Mouse (Mus musculus) neural tube, postnatal 0 days (tissue): ENCODE measurements around the gene Plppr2. TPM values are rescaled to one million over a fixed set of nuclear protein-coding genes. Genes with fewer than 3 reads are reported as not detected.

Experiments used
- polyA plus RNA-seq: library from polyadenylated mRNA; unstranded; fragments of >200 nt; fragmentation: Nextera tagmentation; extraction: Ambion mirVana; gene quantifications from 2 replicates; pipeline ENCODE4 v1.2.1, GENCODE M21; 2015

Plppr2 gene
- 103 and 112 TPM in 2 replicates for polyA plus RNA-seq

DNA sequence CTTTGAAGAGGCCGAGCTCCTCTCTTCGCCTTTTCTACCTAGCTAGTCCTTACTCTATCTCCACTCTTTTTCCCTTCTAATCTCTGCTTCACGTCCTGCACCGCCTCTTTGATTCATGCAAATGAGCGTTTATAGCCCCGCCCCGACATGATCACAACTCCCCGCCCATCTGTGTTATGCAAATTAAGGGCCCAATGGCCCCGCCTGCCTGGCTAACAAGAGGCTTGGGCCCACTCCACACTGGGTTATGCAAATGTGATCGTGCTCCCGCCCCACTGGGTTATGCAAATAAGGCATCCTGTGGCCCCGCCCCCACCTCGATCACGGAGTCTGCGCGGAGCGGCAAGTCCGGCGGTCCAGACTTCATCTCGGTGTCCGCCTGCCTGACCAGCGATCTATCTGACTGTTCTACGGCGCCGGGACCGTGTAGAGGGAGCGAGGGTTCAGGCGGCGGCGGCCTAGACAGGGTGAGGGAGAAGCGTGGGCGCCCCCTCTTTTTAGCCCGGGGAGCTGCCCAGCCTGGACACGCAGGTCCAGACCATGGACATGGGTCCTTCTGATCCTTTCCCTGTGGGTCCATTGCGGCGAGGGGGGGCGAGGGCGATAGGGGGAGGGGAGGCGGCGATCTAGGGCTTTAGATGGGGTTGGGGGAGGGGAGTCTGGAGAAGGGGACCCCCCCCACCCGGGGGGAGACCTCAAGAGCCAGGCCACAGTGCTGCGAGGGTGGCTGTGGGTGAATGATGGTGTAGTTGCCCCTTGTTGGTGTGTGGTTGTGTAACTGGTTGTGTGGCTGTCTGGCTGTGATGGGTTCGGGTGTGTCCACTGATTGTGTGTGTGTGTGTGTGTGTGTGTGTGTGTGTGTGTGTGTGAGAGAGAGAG lies at the start of gene Plppr2:
Gene Plppr2, plus strand, starts transcription at position 342 of the 879 bp plus-strand sequence.

DNA sequence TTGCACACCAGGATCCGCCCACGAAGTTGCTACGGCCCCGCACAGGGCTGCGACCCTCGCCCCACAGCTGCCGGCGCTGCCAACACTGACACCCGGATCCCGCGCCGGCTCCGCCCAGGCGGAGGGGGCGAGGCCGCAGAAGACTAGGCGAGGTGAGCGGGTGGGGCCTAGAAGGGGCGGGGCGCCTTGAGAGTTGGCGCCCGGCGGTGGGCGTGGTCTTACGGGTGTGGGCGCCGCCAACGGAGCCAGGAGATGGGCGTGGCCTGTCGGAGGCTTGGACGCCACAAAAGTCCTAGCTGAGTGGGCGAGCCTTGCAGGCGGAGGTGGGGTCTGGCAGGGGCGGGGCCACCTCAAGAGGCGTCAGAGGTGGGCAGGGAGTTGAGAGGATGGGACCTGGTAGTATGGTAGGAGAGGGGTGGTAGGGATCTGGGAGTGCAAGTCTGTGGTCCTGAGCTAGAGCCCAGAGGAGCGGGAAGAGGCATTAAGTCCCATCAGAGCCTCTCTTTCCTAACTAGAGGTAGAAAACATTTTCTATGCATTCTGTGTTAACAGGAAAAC lies 18.7 kb upstream of the Plppr2 start, which contains the start of gene Rab3d:
Gene Rab3d, minus strand, starts transcription at position 158 of the 558 bp plus-strand sequence.

DNA sequence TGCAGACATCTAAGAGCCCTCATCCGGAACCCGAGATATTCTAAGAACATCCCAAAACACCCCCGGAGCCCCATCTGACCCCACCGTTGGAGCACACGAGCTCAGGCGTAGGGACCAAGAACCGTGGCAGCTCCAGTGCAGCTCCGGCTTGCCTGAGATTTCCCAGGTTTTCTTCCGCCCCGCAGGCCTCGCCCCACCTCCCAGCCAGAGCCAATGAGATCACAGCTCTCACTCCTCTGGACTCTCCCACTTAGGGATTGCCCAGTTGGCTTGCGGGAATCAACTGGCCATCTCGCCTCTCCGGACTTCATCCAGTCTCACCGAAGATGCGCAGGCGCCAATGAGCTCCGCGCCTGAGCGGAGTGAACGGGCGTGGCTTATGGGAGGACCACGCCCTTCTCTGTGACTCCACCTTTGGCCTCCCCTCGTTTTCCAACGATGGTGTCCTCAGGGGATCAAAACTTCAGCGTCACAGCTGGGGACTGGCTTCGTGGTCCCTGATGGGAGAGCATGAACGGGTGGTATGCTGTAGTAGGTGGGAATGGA lies 9.6 kb upstream of the Plppr2 start, which contains the start of the genes Ccdc159 and Tmem205:
Gene Ccdc159, plus strand, starts transcription at position 264 of the 546 bp plus-strand sequence.
Gene Tmem205, minus strand, starts transcription at position 349 of the 546 bp plus-strand sequence.

DNA sequence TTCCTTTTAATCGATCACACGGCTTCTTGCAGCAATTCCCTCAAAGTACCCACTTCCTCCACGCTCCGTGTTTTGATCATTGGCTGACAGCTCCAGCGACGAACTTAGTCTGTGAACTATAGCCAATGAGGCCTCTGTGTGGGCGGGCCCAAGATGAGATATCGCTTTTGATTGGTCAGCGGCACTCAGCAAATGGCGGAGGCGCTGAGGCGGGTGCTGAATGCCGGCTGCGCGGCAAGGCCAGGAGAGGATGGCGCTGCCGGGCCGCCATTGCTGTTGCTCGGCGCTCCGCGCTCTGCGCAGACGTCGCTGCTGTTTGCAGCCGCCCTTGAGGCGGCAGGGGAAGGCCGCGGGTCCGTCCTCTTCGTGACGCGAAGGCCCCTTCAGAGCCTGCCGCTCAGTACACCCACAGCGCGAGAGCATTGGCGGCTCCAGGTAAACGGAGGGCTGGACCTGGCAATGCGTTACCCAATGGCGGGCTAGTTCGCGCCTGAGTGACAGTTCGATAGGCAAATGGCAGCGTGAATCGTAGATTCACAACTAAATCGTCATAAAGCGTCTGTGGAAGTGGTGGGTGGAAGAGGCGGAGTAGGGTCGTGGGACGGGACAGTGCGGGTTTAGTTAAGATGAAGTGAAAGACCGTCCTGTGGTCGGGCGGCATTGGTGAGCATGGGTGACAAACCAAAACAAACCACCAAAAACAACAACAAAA lies 18.9 kb downstream of the Plppr2 start, which contains the start of gene Swsap1:
Gene Swsap1, plus strand, starts transcription at position 186 of the 712 bp plus-strand sequence.

DNA sequence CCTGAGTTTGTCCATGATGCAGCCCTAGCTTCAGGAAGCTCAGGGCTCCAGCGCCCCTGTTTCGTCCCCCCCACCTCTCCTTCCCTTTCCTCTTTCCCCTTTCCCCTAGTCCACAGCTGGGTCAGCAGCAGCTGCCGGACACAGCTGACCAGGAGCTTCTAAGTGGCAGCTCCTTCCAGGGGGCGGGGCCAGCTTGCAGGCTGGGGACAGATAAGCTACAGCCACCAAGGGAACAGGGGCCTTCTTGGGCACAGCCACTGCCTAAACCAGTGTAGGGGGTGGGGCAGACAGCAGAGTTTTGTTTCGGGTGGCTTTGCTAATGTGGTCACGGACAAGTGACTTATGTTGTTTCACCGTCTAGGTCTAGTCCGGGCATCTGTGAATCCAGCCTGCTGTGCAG lies 26.6 kb downstream of the Plppr2 start, which contains the start of gene Epor:
Gene Epor, minus strand, starts transcription at position 90 of the 400 bp plus-strand sequence.

DNA sequence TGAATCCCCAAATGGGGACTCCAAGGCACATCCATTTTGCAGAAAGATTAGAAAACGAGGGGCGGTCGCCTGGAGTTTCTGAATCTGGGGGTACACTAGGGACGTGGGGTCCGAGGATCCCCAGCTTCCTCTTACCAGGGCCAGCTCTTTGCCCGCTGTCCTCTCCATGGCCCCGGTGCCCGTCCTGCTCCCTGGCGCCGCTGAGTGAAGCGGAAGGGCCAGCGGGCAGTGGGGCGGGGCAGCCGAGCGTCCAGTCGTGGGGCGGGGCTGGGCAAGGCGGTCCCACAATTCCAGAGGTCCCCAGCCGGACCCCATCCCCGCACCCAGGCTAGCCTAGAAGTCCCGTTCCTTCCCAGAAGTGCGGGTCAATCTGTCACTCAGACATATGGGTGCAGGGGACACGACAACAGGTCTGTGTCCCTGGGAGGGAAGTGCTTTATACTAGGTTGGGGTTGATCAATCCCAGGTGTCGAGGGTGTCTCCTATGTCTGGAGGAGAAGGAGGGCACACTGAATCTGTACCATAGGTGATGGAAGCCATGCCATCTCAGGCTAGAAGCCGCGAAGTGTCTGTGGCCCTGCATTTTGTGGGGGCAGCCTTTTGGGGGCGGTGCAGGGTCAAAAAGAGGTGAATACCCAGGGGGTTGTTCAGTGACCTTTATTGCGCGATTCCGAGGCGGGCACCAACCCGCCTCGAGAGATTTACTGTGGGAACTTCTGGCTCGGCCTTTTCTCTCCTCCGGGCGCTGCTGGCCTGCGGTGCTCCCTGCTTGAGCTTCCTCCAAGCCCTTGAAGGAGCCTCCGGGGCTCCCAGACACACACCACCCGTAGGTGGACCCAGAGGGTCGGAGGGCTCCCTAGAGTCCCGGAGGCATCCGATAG lies 52.6 kb downstream of the Plppr2 start, which contains the start of gene Rgl3:
Gene Rgl3, minus strand, starts transcription at position 217 of the 881 bp plus-strand sequence.

Other genes starting within 250 kb of the Plppr2 start
- 13.2 and 13.5 TPM in 2 replicates for gene Ldlr, start 213.6 kb upstream of the Plppr2 start, polyA plus RNA-seq
- gene Spc24, start 176.7 kb upstream of the Plppr2 start, polyA plus RNA-seq, result 11.5 and 14.8 TPM in 2 replicates
- gene Kank2, start 138.3 kb upstream of the Plppr2 start, polyA plus RNA-seq, result 3.9 and 4.1 TPM in 2 replicates
- gene Angptl8, start 101.5 kb upstream of the Plppr2 start, polyA plus RNA-seq, result 0.83 and 0.90 TPM in 2 replicates
- 13.8 and 14.4 TPM in 2 replicates for gene Dock6, start 84.4 kb upstream of the Plppr2 start, polyA plus RNA-seq
- 20.0 and 20.9 TPM in 2 replicates for gene Rab3d, start 18.8 kb upstream of the Plppr2 start, polyA plus RNA-seq
- 4.5 and 6.7 TPM in 2 replicates for gene Ccdc159, start 9.6 kb upstream of the Plppr2 start, polyA plus RNA-seq
- 65.2 and 67.6 TPM in 2 replicates for gene Tmem205, start 9.5 kb upstream of the Plppr2 start, polyA plus RNA-seq
- 7.8 and 8.5 TPM in 2 replicates for gene Swsap1, start 18.7 kb downstream of the Plppr2 start, polyA plus RNA-seq
- gene Epor, start 26.5 kb downstream of the Plppr2 start, polyA plus RNA-seq, result 1.4 and 1.6 TPM in 2 replicates
- 2.9 and 3.0 TPM in 2 replicates for gene Rgl3, start 52.4 kb downstream of the Plppr2 start, polyA plus RNA-seq
- gene Ccdc151, start 65.6 kb downstream of the Plppr2 start, polyA plus RNA-seq, result 3.5 and 4.1 TPM in 2 replicates
- gene Prkcsh, start 65.8 kb downstream of the Plppr2 start, polyA plus RNA-seq, result 70.2 and 80.7 TPM in 2 replicates
- gene Elavl3, start 115.0 kb downstream of the Plppr2 start, polyA plus RNA-seq, result 66.7 and 78.4 TPM in 2 replicates
- gene Gm49318, start 134.2 kb downstream of the Plppr2 start, polyA plus RNA-seq, result not detected in 2 replicates
- 12.5 and 14.7 TPM in 2 replicates for gene Zfp653, start 134.3 kb downstream of the Plppr2 start, polyA plus RNA-seq
- 61.0 and 63.4 TPM in 2 replicates for gene Ecsit, start 148.4 kb downstream of the Plppr2 start, polyA plus RNA-seq
- 0.65 and 0.96 TPM in 2 replicates for gene Cnn1, start 162.2 kb downstream of the Plppr2 start, polyA plus RNA-seq
- gene Elof1, start 180.1 kb downstream of the Plppr2 start, polyA plus RNA-seq, result 187 and 193 TPM in 2 replicates
- gene Acp5, start 198.7 kb downstream of the Plppr2 start, polyA plus RNA-seq, result 4.5 and 13.7 TPM in 2 replicates
- gene Pigyl, start 219.8 kb downstream of the Plppr2 start, polyA plus RNA-seq, result 109 and 121 TPM in 2 replicates